Mouse (Mus musculus): ENCODE results near the gene Acot13.

DNA sequence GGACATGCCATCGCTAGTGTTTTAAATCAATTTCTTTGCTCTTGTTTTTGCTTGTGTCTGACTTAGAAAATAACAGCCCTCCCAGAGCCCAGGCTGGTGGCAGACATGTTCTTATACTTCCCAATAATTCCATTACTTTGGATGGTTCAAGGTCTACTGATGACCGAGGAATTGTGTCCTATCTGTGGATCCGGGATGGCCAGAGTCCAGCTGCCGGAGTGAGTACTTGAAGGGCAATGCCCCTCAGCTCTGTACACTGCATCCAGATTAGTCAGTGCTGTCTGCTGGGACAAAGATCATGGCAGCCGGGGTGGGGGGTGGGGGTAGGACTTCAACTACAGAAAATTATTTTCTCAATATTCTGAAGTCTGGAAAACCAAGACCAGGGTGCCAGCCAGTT is 49.4 kb upstream of the Acot13 start:
- no peak for TF ChIP-seq CTCF (IDR thresholded peaks at IDR 0.05; ENCODE audit: low read depth)
- TF ChIP-seq EP300 (IDR thresholded peaks at IDR 0.05; ENCODE audit: low read depth): no peak

Measured in liver, embryonic 14.5 days (tissue).